Mouse (Mus musculus): ENCODE data around the gene Inf2.

DNA sequence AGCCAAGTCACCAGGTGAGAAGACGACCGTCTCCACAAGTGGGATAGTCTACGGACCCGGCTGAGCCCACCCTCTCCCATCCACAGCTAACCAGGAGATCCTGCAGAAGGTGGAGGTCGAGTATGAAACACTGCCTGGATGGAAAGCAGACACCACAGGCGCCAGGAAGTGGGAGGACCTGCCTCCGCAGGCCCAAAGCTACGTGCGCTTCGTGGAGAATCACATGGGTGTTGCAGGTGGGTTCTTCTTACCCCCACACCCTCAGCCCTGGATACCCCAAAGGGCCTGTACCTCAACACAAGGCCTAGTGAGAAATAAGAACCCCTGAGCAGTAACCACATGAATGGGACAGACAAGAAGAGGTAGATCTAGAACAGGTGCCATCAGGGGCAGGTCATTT is 50.9 kb downstream of the Inf2 start:
- TF ChIP-seq EP300 (IDR thresholded peaks at IDR 0.05; ENCODE audit: low read depth in 1 of 2, low read length in 2 of 2), result no peak
- no peak for TF ChIP-seq USF1 (IDR thresholded peaks at IDR 0.05; ENCODE audit: low read depth, low read length)
- no peak for TF ChIP-seq MAX (IDR thresholded peaks at IDR 0.05; ENCODE audit: low read length)
- TF ChIP-seq ZC3H11A (IDR thresholded peaks at IDR 0.05; ENCODE audit: low read depth, low read length), result no peak
- TF ChIP-seq ELF1 (IDR thresholded peaks at IDR 0.05; ENCODE audit: low read depth, low read length), result no peak
- no peak for TF ChIP-seq MEF2A (IDR thresholded peaks at IDR 0.05; ENCODE audit: extremely low read depth, insufficient replicate concordance, low read depth, low read length, poor library complexity, severe bottlenecking)
- no peak for TF ChIP-seq E2F4 (IDR thresholded peaks at IDR 0.05; ENCODE audit: borderline replicate concordance, low read depth, low read length)
- no peak for TF ChIP-seq MAZ (IDR thresholded peaks at IDR 0.05; ENCODE audit: low read depth, low read length)
- TF ChIP-seq JUND (IDR thresholded peaks at IDR 0.05; ENCODE audit: low read depth, low read length), result no peak

All from MEL (cell line).